8 mouse cellular contexts compared by ENCODE assay signal in the genomic region with DNA sequence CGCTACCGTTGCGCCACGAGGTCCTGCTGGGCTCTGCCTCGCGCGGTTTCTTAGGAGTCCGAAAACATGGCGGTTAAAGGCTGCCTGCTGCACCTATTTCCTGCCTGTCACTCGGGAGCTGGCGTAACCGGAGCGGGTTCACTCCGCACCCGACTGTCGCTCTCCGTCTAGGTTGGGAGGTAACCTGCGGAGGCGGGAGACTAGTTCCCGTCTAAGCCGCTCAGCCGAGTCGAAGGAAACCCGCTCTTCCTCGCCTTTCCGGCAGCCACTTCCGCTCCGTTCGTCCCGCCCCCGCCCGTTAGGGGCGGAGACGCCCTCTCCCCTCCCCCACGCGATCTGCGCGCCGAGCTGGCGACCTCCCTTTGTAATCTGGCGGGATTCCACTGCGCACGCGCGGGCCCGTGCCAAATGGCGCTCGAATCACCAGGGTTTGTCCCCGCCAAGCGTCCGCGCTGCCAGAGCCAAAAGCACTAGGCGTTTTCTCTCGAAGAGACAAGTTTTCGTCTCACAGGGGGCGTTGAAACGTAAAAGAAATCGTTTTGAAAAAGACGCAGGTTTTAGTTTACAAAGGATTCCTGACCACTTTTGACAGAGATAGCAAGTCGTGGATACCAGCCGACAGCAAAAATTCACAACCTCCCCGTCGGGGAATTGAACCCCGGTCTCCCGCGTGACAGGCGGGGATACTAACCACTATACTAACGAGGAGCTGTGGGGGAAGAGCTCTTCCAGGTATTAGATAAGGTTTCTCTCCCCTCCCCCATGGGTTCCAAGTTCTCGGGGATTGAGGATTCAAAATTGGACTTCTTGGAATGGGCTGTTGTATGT. TPM values are rescaled to one million over a fixed set of nuclear protein-coding genes. Genes with fewer than 3 reads are reported as not detected.
DNase-seq lines count a peak whose midpoint lies in the region; ATAC-seq and TF ChIP-seq lines count a peak whose summit lies in the region.

No protein-coding gene starts in this region.

- no peaks in the 10 kb centered on the region for H3K9me3 ChIP-seq in embryonic facial prominence, embryonic 13.5 days
- no peaks in the 10 kb centered on the region for H3K9me3 ChIP-seq in limb, embryonic 13.5 days
- H3K9me3 ChIP-seq in midbrain, embryonic 16.5 days (replicated peaks; ENCODE audit: control insufficient read depth, low read length, poor library complexity, severe bottlenecking): no peaks in the 10 kb centered on the region

- H3K27me3 ChIP-seq in embryonic facial prominence, embryonic 13.5 days: no peaks in the 10 kb centered on the region
- no peaks in the 10 kb centered on the region for H3K27me3 ChIP-seq in heart, adult 2 months (ENCODE audit: control insufficient read depth, insufficient read depth, low read length)
- no peaks in the 10 kb centered on the region for H3K27me3 ChIP-seq in limb, embryonic 13.5 days
- H3K27me3 ChIP-seq in midbrain, embryonic 16.5 days (ENCODE audit: control insufficient read depth, insufficient read depth, low read depth, low read length): no peaks in the 10 kb centered on the region

- peak overlapping the region; percentile 99 for H3K27ac ChIP-seq in embryonic facial prominence, embryonic 13.5 days
- H3K27ac ChIP-seq in heart, adult 2 months: peak overlapping the region; percentile 98
- H3K27ac ChIP-seq in limb, embryonic 13.5 days: peak overlapping the region; percentile 99
- H3K27ac ChIP-seq in midbrain, embryonic 16.5 days (ENCODE audit: low read length): peak overlapping the region; percentile 98

- DNase-seq in 3134 (ENCODE audit: extremely low read depth, insufficient read length, low spot score): peak; percentile 99
- peak; percentile 100 for DNase-seq in adrenal gland, postnatal 36 days
- peak; percentile 99 to 100 for DNase-seq in heart, adult 2 months
- DNase-seq in kidney, adult 8-10 months: peak; percentile 98
- peak; percentile 98 to 100 for DNase-seq in spleen, postnatal 10 days (ENCODE audit: low spot score in 2 of 2)

- no peaks in the 10 kb centered on the region for H3K36me3 ChIP-seq in embryonic facial prominence, embryonic 13.5 days
- no peaks in the 10 kb centered on the region for H3K36me3 ChIP-seq in heart, adult 2 months (ENCODE audit: control insufficient read depth, insufficient read depth, low read length)
- H3K36me3 ChIP-seq in limb, embryonic 13.5 days: no peaks in the 10 kb centered on the region
- no peaks in the 10 kb centered on the region for H3K36me3 ChIP-seq in midbrain, embryonic 16.5 days (ENCODE audit: control insufficient read depth, insufficient read depth, low read length)

- no peaks in the 10 kb centered on the region for H3K79me2 ChIP-seq in heart, adult 2 months (replicated peaks; ENCODE audit: control insufficient read depth, insufficient read depth, low read length)

- TF ChIP-seq POLR2A in heart, adult 2 months (IDR thresholded peaks at IDR 0.05; ENCODE audit: insufficient read depth, low read depth, low read length): peak; percentile 94

- H3K9ac ChIP-seq in embryonic facial prominence, embryonic 13.5 days: peak overlapping the region; percentile 79
- H3K9ac ChIP-seq in heart, adult 2 months (ENCODE audit: low read depth, low read length): peak overlapping the region; percentile 88
- H3K9ac ChIP-seq in limb, embryonic 13.5 days: peak overlapping the region; percentile 72
- peak overlapping the region; percentile 72 for H3K9ac ChIP-seq in midbrain, embryonic 16.5 days (ENCODE audit: low read depth, low read length)

- under 1% methylated on average over 69 of the region's 69 CpGs for WGBS in embryonic facial prominence, embryonic 13.5 days
- WGBS in heart, adult 2 months: under 1% methylated on average over 68 of the region's 69 CpGs
- WGBS in limb, embryonic 13.5 days: under 1% methylated on average over 69 of the region's 69 CpGs
- under 1% methylated on average over 69 of the region's 69 CpGs for WGBS in midbrain, embryonic 16.5 days

- ATAC-seq in embryonic facial prominence, embryonic 13.5 days (ENCODE audit: insufficient number of reproducible peaks, insufficient read depth, low FRiP score, low TSS enrichment, low read depth): peak; percentile 86
- peak; percentile 89 for ATAC-seq in limb, embryonic 13.5 days (ENCODE audit: low FRiP score, low read depth)
- peak; percentile 90 for ATAC-seq in midbrain, embryonic 16.5 days

- intact Hi-C loops in heart, adult 2 months (cut with DNase I): loop anchor here (1.0 to 10.0 kb wide), 3 partner anchors 10 to 1833 kb away; no protein-coding TSS in a partner anchor

- TF ChIP-seq EP300 in heart, adult 2 months (IDR thresholded peaks at IDR 0.05; ENCODE audit: insufficient read depth, low read depth, low read length): peak; percentile 94

- peak overlapping the region; percentile 53 for H3K4me3 ChIP-seq in embryonic facial prominence, embryonic 13.5 days
- H3K4me3 ChIP-seq in heart, adult 2 months: peak overlapping the region; percentile 62
- H3K4me3 ChIP-seq in limb, embryonic 13.5 days: peak overlapping the region; percentile 51
- peak overlapping the region; percentile 58 for H3K4me3 ChIP-seq in midbrain, embryonic 16.5 days (ENCODE audit: low read depth, low read length)

- peak overlapping the region; percentile 58 for H3K4me2 ChIP-seq in embryonic facial prominence, embryonic 13.5 days
- H3K4me2 ChIP-seq in limb, embryonic 13.5 days (replicated peaks): peak overlapping the region; percentile 63
- peak overlapping the region; percentile 54 for H3K4me2 ChIP-seq in midbrain, embryonic 16.5 days (ENCODE audit: low read length)

- peaks cover 24% of the 10 kb centered on the region for H3K4me1 ChIP-seq in embryonic facial prominence, embryonic 13.5 days
- peaks cover 5% of the 10 kb centered on the region; the same call in 1 of the 2 replicates for H3K4me1 ChIP-seq in heart, adult 2 months (ENCODE audit: control insufficient read depth, insufficient read depth, low read length)
- H3K4me1 ChIP-seq in limb, embryonic 13.5 days: peaks cover 24% of the 10 kb centered on the region
- H3K4me1 ChIP-seq in midbrain, embryonic 16.5 days (ENCODE audit: control insufficient read depth, insufficient read depth, low read length): peaks cover 16% of the 10 kb centered on the region

- 0 out of 2 replicates have a peak, but pooled peaks have one; percentile 2 for TF ChIP-seq CTCF in heart, adult 2 months (IDR thresholded peaks at IDR 0.05)

RNA-seq across cellular contexts. Expression of gene Tmpo, which starts 0.6 kb away (rescaled TPM):
- total RNA-seq in adrenal gland, postnatal 36 days (2021): 100 to 1,000 TPM in 1 of 2 experiments, 10 to 100 TPM in 1; 95.1 to 105 TPM
- 237 and 252 TPM in 2 replicates for polyA plus RNA-seq in embryonic facial prominence, embryonic 13.5 days (2015; fragmentation: Nextera tagmentation; extraction: Ambion mirVana)
- 10 to 100 TPM; 39.8 to 40.1 TPM for total RNA-seq in heart, adult 2 months (2021)
- polyA plus RNA-seq in heart, adult 2 months (2012; rRNA removed): 13.9 and 26.2 TPM in 2 replicates
- 273 and 275 TPM in 2 replicates for polyA plus RNA-seq in limb, embryonic 13.5 days (2015; fragmentation: Nextera tagmentation; extraction: Ambion mirVana)
- polyA plus RNA-seq in midbrain, embryonic 16.5 days (2015; fragmentation: Nextera tagmentation; extraction: Ambion mirVana): 82.8 and 100 TPM in 2 replicates

RNA-seq across cellular contexts. Expression of gene Slc25a3, which starts 57.8 kb away (rescaled TPM):
- total RNA-seq in adrenal gland, postnatal 36 days (2021): 1,000 to 10,000 TPM; 1,091 to 1,914 TPM
- 402 and 411 TPM in 2 replicates for polyA plus RNA-seq in embryonic facial prominence, embryonic 13.5 days (2015; fragmentation: Nextera tagmentation; extraction: Ambion mirVana)
- total RNA-seq in heart, adult 2 months (2021): 1,000 to 10,000 TPM; 2,279 to 2,697 TPM
- polyA plus RNA-seq in heart, adult 2 months (2012; rRNA removed): 1,459 and 1,712 TPM in 2 replicates
- 447 and 448 TPM in 2 replicates for polyA plus RNA-seq in limb, embryonic 13.5 days (2015; fragmentation: Nextera tagmentation; extraction: Ambion mirVana)
- 523 and 571 TPM in 2 replicates for polyA plus RNA-seq in midbrain, embryonic 16.5 days (2015; fragmentation: Nextera tagmentation; extraction: Ambion mirVana)

Comparison
In these comparisons a context has a peak if more than half of its experiments do, and no peak if none do; other contexts are left out.
1. Peak in every context shown above with its lines: DNase-seq, ATAC-seq, H3K4me3 ChIP-seq and H3K27ac ChIP-seq.